In the genomic region with DNA sequence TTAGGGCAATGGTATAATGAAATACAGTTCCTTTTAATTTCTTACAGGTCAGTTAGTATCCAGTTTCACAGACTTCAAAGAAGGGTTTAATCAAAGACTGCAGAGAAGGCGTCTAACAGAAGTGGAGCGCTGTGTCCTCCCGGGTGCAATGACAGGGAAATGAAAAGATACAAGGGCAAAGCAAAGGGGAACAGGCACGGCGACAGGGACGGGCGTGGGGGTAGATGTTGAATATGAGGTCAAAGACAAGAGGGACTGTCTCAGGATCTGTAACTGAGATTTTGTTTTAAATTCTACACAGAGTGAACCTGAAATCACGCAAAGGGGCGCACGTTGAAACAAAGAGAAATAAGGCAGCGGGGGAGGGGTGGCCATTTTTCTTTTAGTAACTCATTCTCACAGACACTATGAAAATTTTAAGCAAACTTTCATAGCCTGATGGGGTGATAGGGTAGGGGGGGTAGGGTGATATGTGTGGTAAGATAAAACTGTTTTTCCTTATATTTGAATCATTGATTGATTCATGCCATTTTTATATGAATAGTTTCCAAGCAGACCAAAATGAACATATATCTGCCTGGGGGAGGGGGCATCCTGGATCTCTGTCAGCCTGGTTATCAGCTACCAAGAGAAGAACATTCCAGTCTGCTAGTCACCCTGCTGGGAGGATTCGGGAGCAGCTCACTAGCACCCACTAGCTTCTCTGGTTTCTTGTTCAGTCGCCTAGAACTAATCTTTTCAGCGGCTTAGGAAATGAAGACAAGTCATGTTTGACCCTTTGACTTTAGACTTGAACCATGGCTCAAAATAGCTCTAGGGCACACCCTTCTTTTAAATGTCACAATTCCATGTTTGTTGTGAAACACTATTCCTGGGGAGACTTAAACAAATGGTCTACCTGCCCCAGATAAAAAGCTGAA, we compare ENCODE assay signal across 8 mouse cellular contexts.
DNase-seq lines count a peak whose midpoint lies in the region; ATAC-seq lines count a peak whose summit lies in the region.

No protein-coding gene starts in this region.

- H3K9ac ChIP-seq in neural tube, embryonic 12.5 days = no peak overlapping the region
- peak overlapping the region; percentile 46 for H3K9ac ChIP-seq in kidney, embryonic 14.5 days (ENCODE audit: low read depth, low read length)

- no peak overlapping the region for H3K4me3 ChIP-seq in neural tube, embryonic 12.5 days
- H3K4me3 ChIP-seq in forebrain, embryonic 10.5 days = peak overlapping the region; percentile 3; the same call in 1 of the 2 replicates
- H3K4me3 ChIP-seq in kidney, embryonic 14.5 days (ENCODE audit: low read length) = peak overlapping the region; percentile 22

- H3K27me3 ChIP-seq in neural tube, embryonic 12.5 days (replicated peaks) = no peaks in the 10 kb centered on the region
- H3K27me3 ChIP-seq in forebrain, embryonic 10.5 days (ENCODE audit: poor library complexity, severe bottlenecking) = peaks cover 8% of the 10 kb centered on the region; the same call in 1 of the 2 replicates
- no peaks in the 10 kb centered on the region for H3K27me3 ChIP-seq in kidney, embryonic 14.5 days (ENCODE audit: control insufficient read depth, insufficient read depth, low read length)

- H3K4me2 ChIP-seq in neural tube, embryonic 12.5 days (replicated peaks) = peak overlapping the region; percentile 35
- H3K4me2 ChIP-seq in kidney, embryonic 14.5 days (replicated peaks; ENCODE audit: low read depth, low read length) = peak overlapping the region; percentile 52

- H3K36me3 ChIP-seq in neural tube, embryonic 12.5 days = no peaks in the 10 kb centered on the region
- no peaks in the 10 kb centered on the region for H3K36me3 ChIP-seq in forebrain, embryonic 10.5 days (replicated peaks)
- H3K36me3 ChIP-seq in kidney, embryonic 14.5 days (ENCODE audit: control insufficient read depth, insufficient read depth, low read length) = no peaks in the 10 kb centered on the region

- DNase-seq in neural tube, embryonic 10.5 days (ENCODE audit: extremely low spot score, low spot score) = no peak
- DNase-seq in forebrain, embryonic 10.5 days (ENCODE audit: extremely low spot score, low spot score) = no peak
- DNase-seq in retina, embryonic 14.5 days (ENCODE audit: low spot score) = peak; percentile 51
- no peak for DNase-seq in left cerebral cortex, postnatal 10 days (ENCODE audit: extremely low spot score in 1 of 2, low spot score in 2 of 2)
- no peak for DNase-seq in urinary bladder, postnatal 10 days (ENCODE audit: low spot score)

- peaks cover 6% of the 10 kb centered on the region; the same call in 1 of the 2 replicates for H3K4me1 ChIP-seq in neural tube, embryonic 12.5 days
- H3K4me1 ChIP-seq in forebrain, embryonic 10.5 days = peaks cover 37% of the 10 kb centered on the region
- H3K4me1 ChIP-seq in kidney, embryonic 14.5 days (ENCODE audit: control insufficient read depth, insufficient read depth, low read length) = peaks cover 14% of the 10 kb centered on the region

- no peak overlapping the region for H3K27ac ChIP-seq in neural tube, embryonic 12.5 days
- H3K27ac ChIP-seq in forebrain, embryonic 10.5 days = no peak overlapping the region
- H3K27ac ChIP-seq in kidney, embryonic 14.5 days (ENCODE audit: low read depth, low read length) = peak overlapping the region; percentile 86

- H3K9me3 ChIP-seq in neural tube, embryonic 12.5 days = no peaks in the 10 kb centered on the region
- no peaks in the 10 kb centered on the region for H3K9me3 ChIP-seq in forebrain, embryonic 10.5 days
- H3K9me3 ChIP-seq in kidney, embryonic 14.5 days (ENCODE audit: control insufficient read depth, low read length) = no peaks in the 10 kb centered on the region

- intact Hi-C loops in left cerebral cortex, postnatal 10 days (cut with DNase I) = no loop called here

- no peak for ATAC-seq in neural tube, embryonic 12.5 days (ENCODE audit: low FRiP score, low read depth)
- no peak for ATAC-seq in kidney, embryonic 14.5 days (ENCODE audit: low FRiP score, low TSS enrichment)
- no peak for ATAC-seq in activated CD4-positive, CD25-positive, alpha-beta regulatory T cell, adult 4 months

- 63% methylated on average over 14 of the region's 14 CpGs for WGBS in neural tube, embryonic 12.5 days
- 58% methylated on average over 14 of the region's 14 CpGs for WGBS in forebrain, embryonic 10.5 days
- WGBS in kidney, embryonic 14.5 days = 18% methylated on average over 14 of the region's 14 CpGs
